Comparison of ENCODE assay signal across 8 mouse cellular contexts in the genomic region with DNA sequence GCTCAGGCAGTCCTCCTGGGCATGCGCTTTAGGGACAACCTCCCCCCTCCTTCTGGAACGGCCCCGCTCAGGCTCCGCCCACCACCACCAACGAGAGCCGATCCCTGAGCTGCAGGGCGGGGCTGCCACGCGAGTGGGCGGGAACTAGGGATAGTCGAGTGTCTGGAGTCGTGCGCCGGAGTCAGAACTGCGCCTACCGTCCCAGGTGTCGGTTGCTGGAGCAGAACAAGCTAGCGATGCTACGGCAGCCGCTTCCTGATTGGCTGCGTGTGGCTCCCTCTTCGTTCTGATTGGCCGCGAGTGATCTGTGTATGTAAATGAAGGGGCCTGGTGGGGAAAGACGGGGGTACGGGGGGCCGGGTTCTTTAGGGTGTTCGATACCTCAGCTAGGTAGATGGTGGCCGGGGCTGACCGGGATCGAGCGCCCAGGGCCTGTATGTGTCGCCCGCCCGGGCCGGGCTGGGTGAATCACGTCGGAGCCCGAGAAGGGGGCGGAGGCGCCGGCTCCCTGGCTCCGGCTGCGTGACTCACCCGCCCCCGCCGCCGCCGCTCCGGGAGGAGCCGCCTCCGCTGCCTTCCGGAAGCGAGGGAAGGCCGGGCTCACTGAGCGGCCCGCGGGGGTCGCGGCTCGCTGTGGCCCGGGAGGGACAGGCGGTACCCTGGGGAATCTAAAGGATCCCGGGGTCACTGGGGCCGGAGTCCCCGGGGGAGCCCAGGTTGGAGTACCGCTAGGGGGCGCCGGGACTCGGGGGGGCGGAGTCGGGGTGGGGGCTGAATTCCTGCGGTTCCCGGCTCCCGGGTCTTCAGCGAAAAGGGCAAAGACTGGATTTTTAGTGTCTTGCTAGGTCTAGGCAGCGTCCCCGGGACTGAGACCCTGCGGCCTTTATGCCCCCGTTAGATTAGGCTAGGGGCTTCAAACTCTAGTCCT. TPM values are rescaled to one million over a fixed set of nuclear protein-coding genes. Genes with fewer than 3 reads are reported as not detected.
DNase-seq lines count a peak whose midpoint lies in the region; ATAC-seq lines count a peak whose summit lies in the region.

Sertad1 (plus strand) TSS at position 141 of the 928 bp plus-strand sequence.

- H3K4me2 ChIP-seq in heart, embryonic 15.5 days = peak within 1 kb of the TSS; percentile 82
- H3K4me2 ChIP-seq in liver, embryonic 15.5 days = peak within 1 kb of the TSS; percentile 86
- peak within 1 kb of the TSS; percentile 63 for H3K4me2 ChIP-seq in neural tube, embryonic 12.5 days (replicated peaks)

- H3K9me3 ChIP-seq in forebrain, embryonic 10.5 days = no peaks in the 10 kb centered on the region
- no peaks in the 10 kb centered on the region for H3K9me3 ChIP-seq in heart, embryonic 15.5 days (replicated peaks)
- H3K9me3 ChIP-seq in liver, embryonic 15.5 days (replicated peaks) = no peaks in the 10 kb centered on the region
- H3K9me3 ChIP-seq in neural tube, embryonic 12.5 days = no peaks in the 10 kb centered on the region

- H3K4me1 ChIP-seq in forebrain, embryonic 10.5 days = peaks cover 54% of the 10 kb centered on the region
- peaks cover 45% of the 10 kb centered on the region for H3K4me1 ChIP-seq in heart, embryonic 15.5 days (replicated peaks)
- H3K4me1 ChIP-seq in liver, embryonic 15.5 days (replicated peaks) = peaks cover 84% of the 10 kb centered on the region
- H3K4me1 ChIP-seq in neural tube, embryonic 12.5 days = peaks cover 24% of the 10 kb centered on the region

- peaks cover 15% of the 10 kb centered on the region for H3K27me3 ChIP-seq in forebrain, embryonic 10.5 days (ENCODE audit: poor library complexity, severe bottlenecking)
- H3K27me3 ChIP-seq in heart, embryonic 15.5 days = no peaks in the 10 kb centered on the region
- no peaks in the 10 kb centered on the region for H3K27me3 ChIP-seq in liver, embryonic 15.5 days
- no peaks in the 10 kb centered on the region for H3K27me3 ChIP-seq in neural tube, embryonic 12.5 days (replicated peaks)

- peak within 1 kb of the TSS; percentile 92 for H3K27ac ChIP-seq in forebrain, embryonic 10.5 days
- peak within 1 kb of the TSS; percentile 99 for H3K27ac ChIP-seq in heart, embryonic 15.5 days
- H3K27ac ChIP-seq in liver, embryonic 15.5 days (replicated peaks) = peak within 1 kb of the TSS; percentile 95
- H3K27ac ChIP-seq in neural tube, embryonic 12.5 days = peak within 1 kb of the TSS; percentile 85

- peak within 1 kb of the TSS; percentile 65 for H3K4me3 ChIP-seq in forebrain, embryonic 10.5 days
- H3K4me3 ChIP-seq in heart, embryonic 15.5 days = peak within 1 kb of the TSS; percentile 92
- peak within 1 kb of the TSS; percentile 84 for H3K4me3 ChIP-seq in liver, embryonic 15.5 days (replicated peaks)
- peak within 1 kb of the TSS; percentile 77 for H3K4me3 ChIP-seq in neural tube, embryonic 12.5 days

- peak; percentile 100 for DNase-seq in CD8-positive naive resting alpha-beta T cell, adult 2 months (ENCODE audit: low read depth in 2 of 2, low spot score in 2 of 2)
- DNase-seq in c-Kit-positive CD71-negative TER-119-negative erythroid progenitor cells, embryonic 14.5 days (ENCODE audit: low read depth) = peak; percentile 99
- DNase-seq in forebrain, embryonic 10.5 days (ENCODE audit: extremely low spot score, low spot score) = peak; percentile 100
- peak; percentile 100 for DNase-seq in kidney, postnatal 36 days
- peak; percentile 99 for DNase-seq in telencephalon, adult 2 months (ENCODE audit: low read depth, low spot score)

- peaks cover 10% of the 10 kb centered on the region for H3K36me3 ChIP-seq in forebrain, embryonic 10.5 days (replicated peaks)
- peaks cover 9% of the 10 kb centered on the region for H3K36me3 ChIP-seq in heart, embryonic 15.5 days
- H3K36me3 ChIP-seq in liver, embryonic 15.5 days (replicated peaks) = peaks cover 18% of the 10 kb centered on the region
- no peaks in the 10 kb centered on the region for H3K36me3 ChIP-seq in neural tube, embryonic 12.5 days

- ATAC-seq in heart, embryonic 15.5 days (replicated peaks; ENCODE audit: insufficient number of reproducible peaks, insufficient read depth, low FRiP score, low read depth) = peak; percentile 89
- peak; percentile 79 for ATAC-seq in liver, embryonic 15.5 days (ENCODE audit: insufficient read depth)
- peak; percentile 96 for ATAC-seq in neural tube, embryonic 12.5 days (ENCODE audit: low FRiP score, low read depth)

- H3K9ac ChIP-seq in heart, embryonic 15.5 days = peak within 1 kb of the TSS; percentile 97
- peak within 1 kb of the TSS; percentile 95 for H3K9ac ChIP-seq in liver, embryonic 15.5 days
- H3K9ac ChIP-seq in neural tube, embryonic 12.5 days = peak within 1 kb of the TSS; percentile 79

- WGBS in forebrain, embryonic 10.5 days = under 1% methylated on average over 78 of the region's 80 CpGs
- under 1% methylated on average over 80 of the region's 80 CpGs for WGBS in heart, embryonic 15.5 days
- WGBS in liver, embryonic 15.5 days (ENCODE audit: insufficient replicate concordance) = under 1% methylated on average over 79 of the region's 80 CpGs
- WGBS in neural tube, embryonic 12.5 days = under 1% methylated on average over 80 of the region's 80 CpGs

RNA-seq across cellular contexts. Expression of gene Sertad1, which starts in this region (rescaled TPM):
- polyA plus RNA-seq in forebrain, embryonic 10.5 days (2016; fragmentation: Nextera tagmentation; extraction: Ambion mirVana) = 17.7 and 18.6 TPM in 2 replicates
- 34.9 and 37.2 TPM in 2 replicates for polyA plus RNA-seq in heart, embryonic 15.5 days (2015; fragmentation: Nextera tagmentation; extraction: Ambion mirVana)
- 28.2 and 29.6 TPM in 2 replicates for polyA plus RNA-seq in liver, embryonic 15.5 days (2015; fragmentation: Nextera tagmentation; extraction: Ambion mirVana)
- polyA plus RNA-seq in neural tube, embryonic 12.5 days (2016; fragmentation: Nextera tagmentation; extraction: Ambion mirVana) = 14.6 and 14.8 TPM in 2 replicates

Comparison
In these comparisons a context has a peak if more than half of its experiments do, and no peak if none do; other contexts are left out.
1. Peak in every context shown above with its lines: DNase-seq, ATAC-seq, H3K4me3 ChIP-seq and H3K27ac ChIP-seq.